Mouse (Mus musculus) forebrain, embryonic 13.5 days (tissue): ENCODE results near the gene Krtap16-3. TPM values are rescaled to one million over a fixed set of nuclear protein-coding genes. Genes with fewer than 3 reads are reported as not detected.

Experiments used
- ATAC-seq: fragments of 200-750 bp; cut with Nextera tagmentation; 2 replicates; pipeline ENCODE4 v1.8.0; 2017
- H3K27ac ChIP-seq: fragments of 300-500 bp; sonication (generic); 2 replicates; pipeline ENCODE4 v1.5.1; 2015; ENCODE audit warnings: inconsistent platforms, mild to moderate bottlenecking, moderate library complexity
- H3K27me3 ChIP-seq: fragments of 300-500 bp; sonication (generic); 2 replicates; pipeline ENCODE4 v1.6.1; 2015; ENCODE audit warnings: mild to moderate bottlenecking, inconsistent platforms
- H3K36me3 ChIP-seq: fragments of 300-500 bp; sonication (generic); 2 replicates; pipeline ENCODE4 v1.6.1; 2015; ENCODE audit warnings: mild to moderate bottlenecking, inconsistent platforms; ENCODE audit not compliant: poor library complexity, severe bottlenecking
- H3K4me1 ChIP-seq: fragments of 300-500 bp; sonication (generic); 2 replicates; pipeline ENCODE4 v1.6.1; 2015; ENCODE audit warnings: inconsistent platforms
- H3K4me2 ChIP-seq: fragments of 300-500 bp; sonication (generic); 2 replicates; pipeline ENCODE4 v1.6.1; 2015; ENCODE audit warnings: inconsistent platforms, mild to moderate bottlenecking, moderate library complexity
- H3K4me3 ChIP-seq: fragments of 300-500 bp; sonication (generic); 2 replicates; pipeline ENCODE4 v1.5.1; 2015; ENCODE audit warnings: mild to moderate bottlenecking, inconsistent platforms
- H3K9ac ChIP-seq: fragments of 300-500 bp; sonication (generic); 2 replicates; pipeline ENCODE4 v1.6.1; 2015; ENCODE audit warnings: mild to moderate bottlenecking, inconsistent platforms
- H3K9me3 ChIP-seq: fragments of 300-500 bp; sonication (generic); replicated peaks from 2 replicates; pipeline ENCODE4 v1.6.1; 2016; ENCODE audit warnings: inconsistent platforms
- WGBS: fragments of 180-500 bp; shearing (Covaris S2); methylation state at CpG from one replicate; pipeline ENCODE4 v1.1.7; 2015; 5-methylcytosine and 5-hydroxymethylcytosine counted together
- polyA plus RNA-seq: library from polyadenylated mRNA; unstranded; fragments of >200 nt; fragmentation: Nextera tagmentation; extraction: Ambion mirVana; gene quantifications from 2 replicates; pipeline ENCODE4 v1.2.1, GENCODE M21; 2015

The Krtap16-3 gene
- not detected in 2 replicates for polyA plus RNA-seq

DNA sequence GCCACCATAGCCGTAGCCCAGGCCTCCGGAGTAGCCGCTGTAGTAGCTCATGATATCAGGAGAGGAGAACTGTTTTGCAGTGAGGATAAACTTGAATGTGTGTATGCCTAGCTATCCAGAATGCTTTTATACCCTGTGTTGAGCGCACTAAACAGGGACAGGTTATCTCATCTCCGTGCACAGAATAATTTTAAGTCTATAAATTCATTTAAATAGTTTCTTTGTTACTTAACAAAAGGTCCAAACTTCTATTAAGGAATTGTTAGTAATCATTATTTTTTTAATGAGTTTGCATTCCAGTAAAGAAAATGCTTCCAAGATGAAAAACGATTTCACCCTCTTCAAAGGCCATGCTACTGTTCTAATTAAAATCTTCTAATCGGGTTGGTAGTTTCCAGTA lies at the start of gene Krtap16-3:
Krtap16-3 (minus strand) TSS at position 101 of the 400 bp plus-strand sequence.
- ATAC-seq = peak; percentile 33; the same call in 1 of the 2 replicates
- Histone ChIP-seq H3K4me1 (no peaks in the 10 kb centered on the region), H3K27me3 (no peaks in the 10 kb centered on the region), H3K27ac (no peak within 1 kb of the TSS), H3K36me3 (no peaks in the 10 kb centered on the region), H3K4me3 (no peak within 1 kb of the TSS), H3K9ac (no peak within 1 kb of the TSS), H3K9me3 (no peaks in the 10 kb centered on the region), H3K4me2 (no peak within 1 kb of the TSS)
- WGBS = 66% methylated on average over 7 of the region's 7 CpGs

- ATAC-seq = no peak
- WGBS = 86% methylated on average over 5 of the region's 5 CpGs
- H3K9ac ChIP-seq = no peak within 1 kb of the TSS
- no peaks in the 10 kb centered on the region for H3K36me3 ChIP-seq
- H3K27ac ChIP-seq = no peak within 1 kb of the TSS
- H3K4me2 ChIP-seq = no peak within 1 kb of the TSS
- no peak within 1 kb of the TSS for H3K4me3 ChIP-seq
- no peaks in the 10 kb centered on the region for H3K27me3 ChIP-seq
- no peaks in the 10 kb centered on the region for H3K9me3 ChIP-seq
- H3K4me1 ChIP-seq = no peaks in the 10 kb centered on the region
These were observed 48.0 kb upstream of the Krtap16-3 start, which contains the start of gene Krtap22-2 for GRCm38 (mm10) chr16:89010659-89011058. Gene Krtap22-2, minus strand, starts transcription at chr16:89010759.

GRCm38 (mm10) chr16:88941106-88941505 lies 21.6 kb downstream of the Krtap16-3 start:
- H3K27ac ChIP-seq = no peak overlapping the region
- 0 out of 2 replicates have a peak, but pooled peaks have one; percentile 45 for ATAC-seq
- WGBS = 76% methylated on average over 6 of the region's 6 CpGs
- H3K27me3 ChIP-seq = no peaks in the 10 kb centered on the region
- no peak overlapping the region for H3K9ac ChIP-seq
- H3K4me3 ChIP-seq = no peak overlapping the region
- H3K4me1 ChIP-seq = no peaks in the 10 kb centered on the region
- H3K4me2 ChIP-seq = no peak overlapping the region
- no peaks in the 10 kb centered on the region for H3K9me3 ChIP-seq
- no peaks in the 10 kb centered on the region for H3K36me3 ChIP-seq

- H3K4me2 ChIP-seq = no peak overlapping the region
These were observed 24.4 kb downstream of the Krtap16-3 start for GRCm38 (mm10) chr16:88938252-88938651.

DNA sequence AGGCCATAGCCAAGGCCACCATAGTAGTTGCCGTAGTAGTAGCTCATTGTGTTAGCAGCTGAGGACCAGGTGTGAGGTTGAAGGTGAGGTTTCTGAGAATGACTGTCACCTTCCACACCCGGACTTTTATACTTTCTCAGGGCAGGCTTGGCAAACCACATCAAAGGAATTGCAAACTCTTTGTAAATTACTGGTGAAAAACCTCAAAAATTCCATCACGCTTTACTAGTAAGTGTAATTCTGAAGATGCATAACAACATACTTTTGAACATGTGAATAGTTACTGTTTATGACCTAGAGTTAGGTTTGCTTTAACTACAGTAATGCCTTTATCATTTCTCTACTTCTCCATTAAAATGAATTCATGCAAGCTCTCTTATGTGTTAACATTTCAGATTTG lies 30.5 kb downstream of the Krtap16-3 start, which contains the start of gene Krtap19-9b:
Krtap19-9b (minus strand) TSS at position 101 of the 400 bp plus-strand sequence.
- H3K9me3 ChIP-seq = no peaks in the 10 kb centered on the region
- WGBS = 89% methylated on average over 3 of the region's 3 CpGs
- no peaks in the 10 kb centered on the region for H3K4me1 ChIP-seq

More at GRCm38 (mm10) chr16:88938252-88938651, 24.4 kb downstream of the Krtap16-3 start:
- Histone ChIP-seq H3K9ac (no peak overlapping the region), H3K9me3 (no peaks in the 10 kb centered on the region), H3K27me3 (no peaks in the 10 kb centered on the region), H3K4me1 (no peaks in the 10 kb centered on the region), H3K36me3 (no peaks in the 10 kb centered on the region), H3K4me3 (no peak overlapping the region), H3K27ac (no peak overlapping the region)
- ATAC-seq = no peak
- WGBS = 74% methylated on average over 7 of the region's 7 CpGs

More for the DNA sequence above, 30.5 kb downstream of the Krtap16-3 start, which contains the start of gene Krtap19-9b:
- Histone ChIP-seq H3K27ac (no peak within 1 kb of the TSS), H3K4me2 (no peak within 1 kb of the TSS), H3K36me3 (no peaks in the 10 kb centered on the region), H3K27me3 (no peaks in the 10 kb centered on the region), H3K9ac (no peak within 1 kb of the TSS), H3K4me3 (no peak within 1 kb of the TSS)
- ATAC-seq = no peak

Other genes with a start within 250 kb of the Krtap16-3 start
- gene Krtap13-1, start 234.0 kb downstream of the Krtap16-3 start, polyA plus RNA-seq = not detected in 2 replicates
- gene Krtap13, start 211.2 kb downstream of the Krtap16-3 start, polyA plus RNA-seq = not detected in 2 replicates
- not detected in 2 replicates for gene 2310034C09Rik, start 204.0 kb downstream of the Krtap16-3 start, polyA plus RNA-seq
- not detected in 2 replicates for gene 2310057N15Rik, start 188.7 kb downstream of the Krtap16-3 start, polyA plus RNA-seq
- not detected in 2 replicates for gene Gm5965, start 185.0 kb downstream of the Krtap16-3 start, polyA plus RNA-seq
- gene Gm20741, start 150.7 kb downstream of the Krtap16-3 start, polyA plus RNA-seq = not detected in 2 replicates
- gene Krtap15, start 142.7 kb downstream of the Krtap16-3 start, polyA plus RNA-seq = not detected in 2 replicates
- gene Krtap14, start 136.7 kb downstream of the Krtap16-3 start, polyA plus RNA-seq = not detected in 2 replicates
- not detected in 2 replicates for gene Krtap19-1, start 93.5 kb downstream of the Krtap16-3 start, polyA plus RNA-seq
- not detected in 2 replicates for gene Krtap19-2, start 88.6 kb downstream of the Krtap16-3 start, polyA plus RNA-seq
- gene Krtap19-3, start 84.8 kb downstream of the Krtap16-3 start, polyA plus RNA-seq = not detected in 2 replicates
- gene Krtap19-4, start 77.8 kb downstream of the Krtap16-3 start, polyA plus RNA-seq = not detected in 2 replicates
- not detected in 2 replicates for gene Krtap19-5, start 66.4 kb downstream of the Krtap16-3 start, polyA plus RNA-seq
- not detected in 2 replicates for gene Krtap19-9b, start 30.6 kb downstream of the Krtap16-3 start, polyA plus RNA-seq
- gene Krtap22-2, start 47.9 kb upstream of the Krtap16-3 start, polyA plus RNA-seq = not detected in 2 replicates
- not detected in 2 replicates for gene Gm10229, start 52.4 kb upstream of the Krtap16-3 start, polyA plus RNA-seq
- gene Krtap6-1, start 68.8 kb upstream of the Krtap16-3 start, polyA plus RNA-seq = not detected in 2 replicates
- gene Gm10228, start 78.6 kb upstream of the Krtap16-3 start, polyA plus RNA-seq = not detected in 2 replicates
- not detected in 2 replicates for gene Krtap6-5, start 85.0 kb upstream of the Krtap16-3 start, polyA plus RNA-seq
- not detected in 2 replicates for gene 1110025L11Rik, start 101.1 kb upstream of the Krtap16-3 start, polyA plus RNA-seq
- not detected in 2 replicates for gene Krtap6-3, start 121.1 kb upstream of the Krtap16-3 start, polyA plus RNA-seq
- not detected in 2 replicates for gene Gm6358, start 178.0 kb upstream of the Krtap16-3 start, polyA plus RNA-seq
- not detected in 2 replicates for gene Gm10061, start 188.2 kb upstream of the Krtap16-3 start, polyA plus RNA-seq
- gene Gm9789, start 195.1 kb upstream of the Krtap16-3 start, polyA plus RNA-seq = not detected in 2 replicates
- not detected in 2 replicates for gene Gm7735, start 206.6 kb upstream of the Krtap16-3 start, polyA plus RNA-seq
- not detected in 2 replicates for gene 1110057P08Rik, start 211.9 kb upstream of the Krtap16-3 start, polyA plus RNA-seq
- gene Krtap20-2, start 243.0 kb upstream of the Krtap16-3 start, polyA plus RNA-seq = not detected in 2 replicates